Mouse (Mus musculus) heart, embryonic 12.5 days (tissue): Measurements from ENCODE around the gene Tubg2. TPM values are rescaled to one million over a fixed set of nuclear protein-coding genes. Genes with fewer than 3 reads are reported as not detected.
"Not testable (repeated sequence)": the region's sequence is repeated elsewhere in the genome, so short reads cannot be mapped to it uniquely, and the experiment has no call there.

Experiments used
- ATAC-seq: fragments of 200-750 bp; cut with Nextera tagmentation; 2 replicates; pipeline ENCODE4 v1.8.0; 2017; ENCODE audit warnings: moderate TSS enrichment, moderate library complexity; ENCODE audit not compliant: insufficient number of reproducible peaks, low FRiP score
- H3K27ac ChIP-seq: fragments of 300-500 bp; sonication (generic); 2 replicates; pipeline ENCODE4 v1.5.1; 2016; ENCODE audit warnings: mild to moderate bottlenecking, moderate library complexity; ENCODE audit not compliant: poor library complexity, severe bottlenecking
- H3K27me3 ChIP-seq: fragments of 300-500 bp; sonication (generic); replicated peaks from 2 replicates; pipeline ENCODE4 v1.6.1; 2016; ENCODE audit warnings: mild to moderate bottlenecking, moderate library complexity
- H3K36me3 ChIP-seq: fragments of 300-500 bp; sonication (generic); 2 replicates; pipeline ENCODE4 v1.6.1; 2016; ENCODE audit warnings: mild to moderate bottlenecking, moderate library complexity
- H3K4me1 ChIP-seq: fragments of 300-500 bp; sonication (generic); replicated peaks from 2 replicates; pipeline ENCODE4 v1.6.1; 2016; ENCODE audit warnings: mild to moderate bottlenecking
- H3K4me2 ChIP-seq: fragments of 300-500 bp; sonication (generic); 2 replicates; pipeline ENCODE4 v1.6.1; 2016; ENCODE audit warnings: mild to moderate bottlenecking, moderate library complexity
- H3K4me3 ChIP-seq: fragments of 300-500 bp; sonication (generic); 2 replicates; pipeline ENCODE4 v1.5.1; 2016; ENCODE audit warnings: mild to moderate bottlenecking
- H3K9ac ChIP-seq: fragments of 300-500 bp; sonication (generic); 2 replicates; pipeline ENCODE4 v1.6.1; 2016; ENCODE audit warnings: mild to moderate bottlenecking, moderate library complexity
- H3K9me3 ChIP-seq: fragments of 300-500 bp; sonication (generic); replicated peaks from 2 replicates; pipeline ENCODE4 v1.6.1; 2016; ENCODE audit warnings: mild to moderate bottlenecking, moderate library complexity
- WGBS: fragments of 180-500 bp; shearing (Covaris S2); methylation state at CpG from one replicate; pipeline ENCODE4 v1.1.7; 2016; 5-methylcytosine and 5-hydroxymethylcytosine counted together
- polyA plus RNA-seq: library from polyadenylated mRNA; unstranded; fragments of >200 nt; fragmentation: Nextera tagmentation; extraction: Ambion mirVana; gene quantifications from 2 replicates; pipeline ENCODE4 v1.2.1, GENCODE M21; 2016

The Tubg2 gene
- polyA plus RNA-seq, 1 experiment from 2014 or later = 3.6 TPM

DNA sequence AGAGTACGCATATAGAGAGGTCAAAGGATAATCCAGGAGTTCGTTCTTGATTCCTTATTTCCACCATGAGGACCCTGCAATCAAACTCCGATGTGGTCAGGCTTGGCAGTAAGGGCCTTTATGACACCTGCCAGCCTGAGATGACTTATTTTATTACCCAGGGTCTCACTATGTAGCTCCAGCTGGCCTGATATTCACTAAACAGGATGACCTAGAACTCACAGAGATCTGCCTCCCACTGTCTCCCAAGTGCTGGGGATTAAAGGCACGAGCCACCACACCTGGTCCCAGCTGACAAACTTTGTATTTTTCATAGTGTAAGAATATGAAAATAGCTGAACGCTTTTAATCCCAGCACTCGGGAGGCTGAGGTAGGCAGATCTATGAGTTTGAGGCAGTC is 556 bp upstream of the Tubg2 start:
- ATAC-seq = no peak
- Histone ChIP-seq H3K4me3 (no peak overlapping the region), H3K4me1 (peaks cover 5% of the 10 kb centered on the region; the same call in 1 of the 2 replicates), H3K36me3 (no peaks in the 10 kb centered on the region), H3K9me3 (no peaks in the 10 kb centered on the region), H3K27ac (no peak overlapping the region), H3K4me2 (peak overlapping the region; percentile 75; the same call in 1 of the 2 replicates), H3K9ac (no peak overlapping the region), H3K27me3 (no peaks in the 10 kb centered on the region)
- 62% methylated on average over 6 of the region's 6 CpGs for WGBS

DNA sequence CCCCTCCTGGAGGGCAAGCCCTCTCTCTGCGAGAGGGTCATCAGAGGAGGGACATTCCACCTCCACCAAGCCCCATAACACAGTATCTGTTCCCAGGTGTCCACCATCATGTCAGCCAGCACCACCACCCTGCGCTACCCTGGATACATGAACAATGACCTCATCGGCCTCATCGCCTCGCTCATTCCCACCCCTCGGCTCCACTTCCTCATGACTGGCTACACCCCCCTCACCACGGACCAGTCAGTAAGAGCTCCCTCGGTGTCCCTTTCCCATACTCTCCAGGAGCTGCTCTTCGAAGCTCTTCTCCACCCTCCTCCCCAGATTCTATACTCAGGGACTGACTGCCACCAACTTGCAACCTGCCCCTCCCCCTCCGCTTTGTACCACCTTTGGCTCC is 4.4 kb downstream of the Tubg2 start:
- H3K27me3 ChIP-seq = peaks cover 39% of the 10 kb centered on the region
- H3K36me3 ChIP-seq = peaks cover 44% of the 10 kb centered on the region

DNA sequence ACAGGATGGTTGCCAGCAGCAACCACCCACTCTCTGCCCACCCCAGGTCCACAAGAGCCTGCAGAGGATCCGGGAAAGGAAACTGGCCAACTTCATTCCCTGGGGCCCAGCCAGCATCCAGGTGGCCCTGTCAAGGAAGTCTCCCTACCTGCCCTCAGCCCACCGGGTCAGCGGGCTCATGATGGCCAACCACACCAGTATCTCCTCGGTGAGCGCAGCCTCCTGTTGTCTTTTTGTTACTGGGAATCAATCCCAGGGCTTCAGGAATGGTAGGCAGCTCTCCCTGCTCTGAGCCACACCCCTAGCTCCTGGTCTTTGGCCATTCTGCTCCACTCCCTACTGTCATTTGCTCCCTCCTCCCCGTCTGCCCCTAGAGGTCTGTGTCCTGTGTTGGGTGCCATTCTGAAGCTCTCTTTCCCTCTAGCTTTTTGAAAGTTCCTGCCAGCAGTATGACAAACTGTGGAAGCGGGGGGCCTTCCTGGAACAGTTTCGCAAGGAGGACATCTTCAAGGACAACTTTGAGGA is 5.3 kb downstream of the Tubg2 start:
- not testable (repeated sequence) for H3K9ac ChIP-seq, H3K4me2 ChIP-seq, H3K27ac ChIP-seq, H3K9me3 ChIP-seq, ATAC-seq, H3K4me3 ChIP-seq
- 72% methylated on average over 8 of the region's 8 CpGs for WGBS
- peaks cover 48% of the 10 kb centered on the region for H3K27me3 ChIP-seq
- peaks cover 24% of the 10 kb centered on the region for H3K4me1 ChIP-seq
- H3K36me3 ChIP-seq = peaks cover 51% of the 10 kb centered on the region

More for the DNA sequence above, 4.4 kb downstream of the Tubg2 start:
- H3K4me2 ChIP-seq, H3K9me3 ChIP-seq, ATAC-seq, H3K9ac ChIP-seq, H3K4me3 ChIP-seq, H3K27ac ChIP-seq: not testable (repeated sequence)
- WGBS = 72% methylated on average over 9 of the region's 10 CpGs
- H3K4me1 ChIP-seq = peaks cover 21% of the 10 kb centered on the region

- Histone ChIP-seq H3K27ac (no peak overlapping the region), H3K4me3 (no peak overlapping the region), H3K9ac (no peak overlapping the region), H3K4me1 (peaks cover 20% of the 10 kb centered on the region), H3K36me3 (peaks cover 56% of the 10 kb centered on the region), H3K27me3 (peaks cover 53% of the 10 kb centered on the region), H3K4me2 (no peak overlapping the region), H3K9me3 (no peaks in the 10 kb centered on the region)
- ATAC-seq = no peak
- 85% methylated on average over 15 of the region's 15 CpGs for WGBS
Observed at GRCm38 (mm10) chr11:101161551-101161950, 5.8 kb downstream of the Tubg2 start.

DNA sequence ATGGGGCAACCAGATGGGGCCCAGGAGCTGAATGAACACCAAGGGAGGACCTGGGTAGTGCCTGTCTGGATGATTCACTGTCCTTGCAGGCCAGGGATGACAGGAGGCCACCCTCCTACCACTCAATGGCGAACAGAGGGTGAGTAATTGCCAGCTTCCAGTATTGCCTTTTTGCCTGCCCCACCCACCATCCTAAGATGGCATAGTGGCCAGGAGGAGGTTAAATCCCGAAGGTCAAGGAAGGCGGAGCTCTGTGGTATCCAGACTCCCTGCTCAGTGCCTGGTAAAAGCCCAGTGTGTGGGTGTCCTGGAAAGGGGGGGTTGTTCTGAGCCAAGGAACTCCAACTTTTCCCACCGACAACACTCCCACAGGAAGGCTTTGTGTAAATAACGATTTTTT is 6.6 kb downstream of the Tubg2 start:
- Histone ChIP-seq H3K4me3 (no peak overlapping the region), H3K27me3 (peaks cover 61% of the 10 kb centered on the region)

DNA sequence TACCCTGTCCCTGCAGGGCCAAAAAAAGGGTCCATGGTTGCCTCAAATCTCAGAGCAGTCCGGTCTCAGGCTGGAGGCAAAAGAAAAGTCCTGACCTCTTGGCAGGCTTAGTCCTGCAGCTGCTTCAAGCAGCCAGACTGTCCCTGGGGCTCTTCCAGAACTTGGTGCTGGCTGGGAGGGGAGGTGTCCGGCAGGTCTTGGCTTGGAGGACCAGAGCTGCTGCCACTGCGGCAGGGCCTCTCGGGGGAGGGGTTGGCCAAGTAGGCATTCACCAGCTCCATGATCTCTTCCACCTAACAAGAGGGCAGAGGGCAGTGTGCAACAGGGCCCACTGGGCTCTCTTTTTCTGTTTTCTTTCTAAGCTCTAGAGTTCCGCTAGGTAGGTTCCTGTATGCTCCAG is 7.1 kb downstream of the Tubg2 start:
- WGBS = 73% methylated on average over 5 of the region's 5 CpGs
- H3K36me3 ChIP-seq = peaks cover 68% of the 10 kb centered on the region
- H3K27me3 ChIP-seq = peaks cover 66% of the 10 kb centered on the region

More for the DNA sequence above, 6.6 kb downstream of the Tubg2 start:
- H3K4me2 ChIP-seq = no peak overlapping the region
- H3K27ac ChIP-seq = no peak overlapping the region
- 55% methylated on average over 5 of the region's 5 CpGs for WGBS
- peaks cover 20% of the 10 kb centered on the region for H3K4me1 ChIP-seq
- H3K9me3 ChIP-seq = no peaks in the 10 kb centered on the region
- no peak overlapping the region for H3K9ac ChIP-seq
- peaks cover 63% of the 10 kb centered on the region for H3K36me3 ChIP-seq
- no peak for ATAC-seq

DNA sequence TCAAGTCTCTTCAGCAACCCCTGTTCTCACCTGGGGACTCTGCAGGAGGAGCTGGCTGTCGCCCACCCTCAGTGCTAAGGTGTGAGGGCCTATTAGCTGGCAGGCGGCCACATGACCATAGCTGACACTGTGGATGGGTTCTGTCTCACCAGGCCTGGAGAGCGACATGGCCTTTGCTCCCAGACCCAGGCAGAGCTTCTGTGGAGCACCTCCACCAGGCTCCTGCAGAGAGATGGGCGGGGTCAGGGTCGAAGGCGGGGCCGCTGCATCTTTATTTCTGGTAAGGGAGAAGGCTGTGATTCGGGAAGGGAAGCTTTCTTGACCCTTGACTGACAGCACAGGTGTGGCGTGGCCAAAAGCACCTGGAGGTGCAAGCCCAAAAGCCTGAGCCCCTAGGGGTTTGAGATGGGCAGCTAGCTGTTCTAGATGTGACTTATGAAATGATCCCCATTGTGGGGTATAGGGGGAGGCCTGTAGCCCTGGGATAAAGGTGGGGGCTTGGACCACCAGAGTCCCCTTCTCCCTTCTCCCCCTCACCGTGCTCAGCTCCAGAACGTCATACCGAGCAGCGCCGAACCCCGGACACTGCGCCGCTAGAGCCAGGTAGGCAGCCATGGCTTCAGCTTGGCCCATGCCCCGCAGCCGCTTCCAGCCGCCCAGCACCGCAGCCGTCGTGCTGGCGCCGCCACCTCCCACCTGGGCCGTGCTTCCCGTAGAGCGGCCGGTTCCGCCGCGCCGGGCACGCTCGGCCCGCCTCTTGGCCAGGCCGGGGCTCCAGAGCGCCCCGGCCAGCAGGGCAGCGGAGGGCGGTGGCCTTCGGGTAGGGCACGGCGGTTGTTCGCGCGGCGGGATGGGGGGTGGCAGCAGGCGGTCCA is 8.0 kb downstream of the Tubg2 start:
- WGBS = 34% methylated on average over 49 of the region's 49 CpGs
- Histone ChIP-seq H3K36me3 (peaks cover 75% of the 10 kb centered on the region), H3K4me1 (peaks cover 28% of the 10 kb centered on the region), H3K9ac (peak overlapping the region; percentile 65), H3K4me2 (peak overlapping the region; percentile 68), H3K9me3 (no peaks in the 10 kb centered on the region), H3K27me3 (peaks cover 75% of the 10 kb centered on the region), H3K4me3 (peak overlapping the region; percentile 34), H3K27ac (no peak overlapping the region)
- ATAC-seq = no peak

More for the DNA sequence above, 7.1 kb downstream of the Tubg2 start:
- Histone ChIP-seq H3K4me2 (no peak overlapping the region), H3K4me3 (no peak overlapping the region), H3K4me1 (peaks cover 20% of the 10 kb centered on the region), H3K9me3 (no peaks in the 10 kb centered on the region), H3K9ac (no peak overlapping the region), H3K27ac (no peak overlapping the region)
- ATAC-seq = no peak

DNA sequence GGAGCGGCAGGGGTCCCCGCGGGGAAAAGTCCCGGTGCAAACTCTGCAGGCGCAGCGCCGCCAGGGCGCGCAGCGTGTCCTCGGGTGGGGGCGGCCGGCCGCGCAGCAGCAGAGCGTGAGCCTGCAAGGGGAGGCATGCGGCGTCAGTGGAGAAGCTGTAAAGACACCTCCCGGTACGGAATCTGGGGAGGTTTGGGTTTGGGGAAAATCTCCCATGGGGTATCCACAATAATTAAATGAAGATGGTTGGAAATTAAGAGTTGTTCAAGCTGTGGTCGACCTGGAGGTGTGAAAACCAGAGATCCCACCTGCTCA is 8.6 kb downstream of the Tubg2 start:
- H3K4me1 ChIP-seq = peaks cover 33% of the 10 kb centered on the region
- no peaks in the 10 kb centered on the region for H3K9me3 ChIP-seq
- H3K9ac ChIP-seq = peak overlapping the region; percentile 65
- H3K4me3 ChIP-seq = peak overlapping the region; percentile 34
- no peak for ATAC-seq
- peaks cover 75% of the 10 kb centered on the region for H3K36me3 ChIP-seq
- peaks cover 81% of the 10 kb centered on the region for H3K27me3 ChIP-seq
- H3K27ac ChIP-seq = no peak overlapping the region
- WGBS = 29% methylated on average over 21 of the region's 21 CpGs
- peak overlapping the region; percentile 68 for H3K4me2 ChIP-seq

- ATAC-seq = no peak
- Histone ChIP-seq H3K4me2 (peak overlapping the region; percentile 68), H3K27ac (no peak overlapping the region), H3K27me3 (peaks cover 86% of the 10 kb centered on the region), H3K9ac (0 out of 2 replicates have a peak overlapping the region, but pooled peaks have one; percentile 5), H3K4me1 (peaks cover 40% of the 10 kb centered on the region), H3K4me3 (peak overlapping the region; percentile 34), H3K9me3 (no peaks in the 10 kb centered on the region), H3K36me3 (peaks cover 75% of the 10 kb centered on the region)
- WGBS = 27% methylated on average over 35 of the region's 35 CpGs
Observed at GRCm38 (mm10) chr11:101164677-101165580, 9.2 kb downstream of the Tubg2 start.

GRCm38 (mm10) chr11:101166357-101166756 is 10.7 kb downstream of the Tubg2 start:
- Histone ChIP-seq H3K36me3 (peaks cover 69% of the 10 kb centered on the region), H3K4me3 (no peak overlapping the region), H3K27ac (no peak overlapping the region), H3K9me3 (no peaks in the 10 kb centered on the region), H3K4me2 (no peak overlapping the region), H3K27me3 (peaks cover 81% of the 10 kb centered on the region), H3K4me1 (peaks cover 45% of the 10 kb centered on the region), H3K9ac (no peak overlapping the region)
- WGBS = 70% methylated on average over 14 of the region's 14 CpGs
- no peak for ATAC-seq
